Mouse (Mus musculus) liver, adult 2 months (tissue): ENCODE results near the gene Ak6. TPM values are rescaled to one million over a fixed set of nuclear protein-coding genes. Genes with fewer than 3 reads are reported as not detected.

Source experiments
- DNase-seq: peaks from one replicate; pipeline ENCODE4 v3.0.0-alpha.2; 2011; ENCODE audit warnings: low read depth, low spot score; ENCODE audit errors: extremely low read depth
- H3K27ac ChIP-seq: fragments of 200-500 bp; replicated peaks from 2 replicates; pipeline ENCODE4 v1.5.1; 2012; ENCODE audit warnings: low read depth, mild to moderate bottlenecking, control low read depth, inconsistent platforms, low read length; ENCODE audit not compliant: insufficient read depth
- H3K27me3 ChIP-seq: fragments of 200-500 bp; 2 replicates; pipeline ENCODE4 v1.6.1; 2012; ENCODE audit warnings: mild to moderate bottlenecking, moderate library complexity, low read length, inconsistent platforms; ENCODE audit not compliant: control insufficient read depth, insufficient read depth
- H3K36me3 ChIP-seq: fragments of 200-500 bp; 2 replicates; pipeline ENCODE4 v1.6.1; 2012; ENCODE audit warnings: low read length, inconsistent platforms; ENCODE audit not compliant: control insufficient read depth, insufficient read depth
- H3K4me1 ChIP-seq: fragments of 200-500 bp; 2 replicates; pipeline ENCODE4 v1.6.1; 2011; ENCODE audit warnings: low read length; ENCODE audit not compliant: control insufficient read depth, insufficient read depth
- H3K4me3 ChIP-seq: fragments of 200-500 bp; 2 replicates; pipeline ENCODE4 v1.5.1; 2011; ENCODE audit warnings: low read depth, mild to moderate bottlenecking, control low read depth, low read length, moderate library complexity; ENCODE audit not compliant: insufficient read depth
- H3K79me2 ChIP-seq: fragments of 200-500 bp; 2 replicates; pipeline ENCODE4 v1.6.1; 2012; ENCODE audit warnings: inconsistent platforms, mild to moderate bottlenecking, low read length, moderate library complexity; ENCODE audit not compliant: control insufficient read depth, insufficient read depth
- H3K9ac ChIP-seq: fragments of 200-500 bp; 2 replicates; pipeline ENCODE4 v1.6.1; 2012; ENCODE audit warnings: low read depth, mild to moderate bottlenecking, control low read depth, inconsistent platforms, low read length
- CTCF ChIP-seq: fragments of 200-500 bp; IDR thresholded peaks from 2 replicates; pipeline ENCODE4 v1.5.1; 2011; ENCODE audit warnings: low read depth, low read length, control low read depth
- POLR2A ChIP-seq: fragments of 200-500 bp; IDR thresholded peaks from 2 replicates; pipeline ENCODE4 v1.6.1; 2011; ENCODE audit warnings: low read length, control low read depth; ENCODE audit not compliant: insufficient read depth; ENCODE audit errors: extremely low read depth
- WGBS: fragments of 180-500 bp; shearing (Covaris S2); methylation state at CpG from one replicate; pipeline ENCODE4 v1.1.7; 2018; 5-methylcytosine and 5-hydroxymethylcytosine counted together
- polyA plus RNA-seq: library from polyadenylated mRNA; depleted of rRNA; stranded (reverse); fragments of >200 nt; gene quantifications from 2 replicates; pipeline ENCODE4 v1.2.3, GENCODE M21; 2012; rRNA removed
- total RNA-seq: library from RNA; depleted of rRNA; stranded (reverse); fragments of >200 nt; gene quantifications from 2 replicates; pipeline ENCODE4 v1.2.3, GENCODE M21; 2014; rRNA removed

Ak6 gene
- total RNA-seq = 46.4 and 52.1 TPM in 2 replicates
- polyA plus RNA-seq = 20.3 and 20.9 TPM in 2 replicates

DNA sequence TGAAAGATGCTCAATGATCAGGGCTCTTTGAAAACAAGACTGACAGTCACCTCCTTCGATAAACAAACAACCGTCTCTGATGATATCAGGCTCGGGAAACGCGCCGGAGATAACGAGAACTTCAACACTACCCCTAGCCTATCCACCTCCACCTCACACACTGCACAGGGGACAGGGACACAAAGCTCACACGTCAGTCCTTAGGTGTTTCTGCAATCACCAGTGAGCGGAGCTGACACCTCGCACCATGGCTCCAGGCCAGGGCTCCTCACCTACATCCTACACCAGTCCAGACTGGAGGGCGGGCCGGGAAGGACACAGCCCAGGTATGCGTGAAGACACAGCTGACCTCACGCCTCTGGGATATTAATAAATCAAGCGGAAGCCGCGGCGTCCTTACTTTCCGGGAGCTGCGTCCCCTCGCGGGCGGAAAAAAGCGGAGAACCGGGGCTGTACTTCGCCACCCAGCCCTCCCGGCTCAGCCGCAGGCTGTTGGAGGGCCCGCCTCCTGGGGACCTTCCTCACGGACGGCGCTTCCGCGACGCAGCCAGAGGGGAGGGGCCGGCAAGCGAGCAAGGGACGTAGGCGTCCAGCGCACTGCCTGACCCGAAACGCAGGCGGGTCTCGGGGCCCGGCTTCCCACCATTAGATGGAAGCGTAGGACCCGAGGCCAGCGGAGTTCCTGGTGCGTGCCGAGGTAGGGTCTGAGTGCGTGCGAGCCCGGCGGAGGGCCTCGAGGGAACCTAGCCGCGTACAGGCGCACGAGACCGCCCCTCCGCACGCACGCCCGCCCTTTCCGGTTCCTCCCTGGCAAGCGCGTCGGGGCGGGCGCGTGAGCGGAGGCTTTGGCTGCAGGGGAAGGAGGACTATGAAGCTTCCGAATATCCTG lies at the start of gene Ak6, which contains the start of gene Rad17:
Gene Ak6, plus strand, starts transcription at position 430 of the 889 bp plus-strand sequence.
Gene Rad17, minus strand, starts transcription at position 502 of the 889 bp plus-strand sequence.
- peak; percentile 79 for DNase-seq
- H3K4me3 ChIP-seq = peak within 1 kb of the TSS; percentile 81
- TF ChIP-seq POLR2A = 0 out of 2 replicates have a peak, but pooled peaks have one; percentile 60
- 0 out of 2 replicates have a peak, but pooled peaks have one; percentile 7 for TF ChIP-seq CTCF
- H3K36me3 ChIP-seq = peaks cover 16% of the 10 kb centered on the region
- H3K27ac ChIP-seq = peak within 1 kb of the TSS; percentile 93
- H3K4me1 ChIP-seq = peaks cover 5% of the 10 kb centered on the region
- under 1% methylated on average over 73 of the region's 73 CpGs for WGBS
- H3K79me2 ChIP-seq = peaks cover 12% of the 10 kb centered on the region
- peak within 1 kb of the TSS; percentile 92 for H3K9ac ChIP-seq
- H3K27me3 ChIP-seq = no peaks in the 10 kb centered on the region

DNA sequence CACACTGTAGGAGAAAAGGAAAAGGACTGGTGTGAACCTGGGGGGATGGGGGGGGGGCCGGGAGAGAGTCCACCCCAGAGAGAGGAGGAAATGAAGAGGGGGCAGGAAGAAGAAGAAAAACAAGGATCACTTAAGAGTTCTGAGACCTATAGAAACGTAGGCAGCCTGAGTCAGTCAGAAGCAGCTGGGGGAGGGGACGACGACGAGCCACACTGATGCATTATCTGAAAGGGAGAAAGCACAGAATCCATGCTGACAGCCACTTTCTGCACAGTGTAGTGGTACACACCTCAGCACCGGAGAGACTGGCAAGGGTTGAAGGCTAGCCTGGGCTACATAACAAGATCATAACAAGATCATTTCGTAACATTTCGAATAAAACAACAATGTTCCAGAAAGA lies 49.7 kb upstream of the Ak6 start:
- Histone ChIP-seq H3K36me3 (peaks cover 7% of the 10 kb centered on the region; the same call in 1 of the 2 replicates), H3K4me3 (no peak overlapping the region), H3K4me1 (peaks cover 21% of the 10 kb centered on the region), H3K27me3 (no peaks in the 10 kb centered on the region), H3K79me2 (peaks cover 4% of the 10 kb centered on the region; the same call in 1 of the 2 replicates), H3K9ac (no peak overlapping the region), H3K27ac (peak overlapping the region; percentile 80; the same call in 1 of the 2 replicates)
- 55% methylated on average over 8 of the region's 8 CpGs for whole genome bisulfite sequencing
- no peak for DNase-seq
- TF ChIP-seq CTCF (no peak), POLR2A (no peak)

DNA sequence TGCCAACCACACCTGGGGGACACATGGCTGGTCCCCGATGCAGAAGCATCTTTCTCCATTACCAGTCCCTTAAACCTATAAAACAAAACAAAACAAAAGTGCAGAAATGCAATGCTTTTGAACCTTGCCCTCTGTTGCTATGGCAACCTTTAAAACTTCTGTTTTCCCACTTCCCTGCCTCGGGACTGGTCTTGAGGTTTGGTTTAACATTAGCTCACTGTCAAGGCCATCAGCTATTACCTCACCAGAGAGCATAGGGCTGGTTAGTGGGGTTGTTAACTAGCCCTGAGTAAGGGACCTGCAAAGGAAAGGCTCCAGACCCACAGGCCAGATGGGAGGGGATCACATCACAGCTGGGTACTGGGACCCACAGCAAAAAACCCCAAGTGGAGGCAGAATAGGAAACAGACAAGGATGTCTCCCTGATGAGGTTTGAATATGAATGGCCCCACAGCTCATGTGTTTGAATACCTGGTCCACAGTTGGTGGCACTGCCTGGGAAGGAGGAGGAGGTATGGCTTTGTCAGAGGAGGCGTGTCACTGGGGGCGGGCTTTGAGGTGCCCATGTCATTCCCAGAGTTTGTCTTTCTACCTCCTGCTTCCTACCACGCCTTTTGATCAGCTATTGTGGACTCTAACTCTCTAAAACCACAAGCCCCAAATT lies 48.4 kb upstream of the Ak6 start:
- peak; percentile 37; the same call in 1 of the 2 replicates for TF ChIP-seq POLR2A
- no peak for TF ChIP-seq CTCF
- Histone ChIP-seq H3K36me3 (peaks cover 5% of the 10 kb centered on the region; the same call in 1 of the 2 replicates), H3K4me1 (peaks cover 31% of the 10 kb centered on the region), H3K79me2 (peaks cover 4% of the 10 kb centered on the region; the same call in 1 of the 2 replicates), H3K4me3 (no peak overlapping the region), H3K27ac (peak overlapping the region; percentile 100), H3K27me3 (no peaks in the 10 kb centered on the region), H3K9ac (peak overlapping the region; percentile 56)
- DNase-seq = peak; percentile 99
- WGBS = 20% methylated on average over 5 of the region's 5 CpGs

DNA sequence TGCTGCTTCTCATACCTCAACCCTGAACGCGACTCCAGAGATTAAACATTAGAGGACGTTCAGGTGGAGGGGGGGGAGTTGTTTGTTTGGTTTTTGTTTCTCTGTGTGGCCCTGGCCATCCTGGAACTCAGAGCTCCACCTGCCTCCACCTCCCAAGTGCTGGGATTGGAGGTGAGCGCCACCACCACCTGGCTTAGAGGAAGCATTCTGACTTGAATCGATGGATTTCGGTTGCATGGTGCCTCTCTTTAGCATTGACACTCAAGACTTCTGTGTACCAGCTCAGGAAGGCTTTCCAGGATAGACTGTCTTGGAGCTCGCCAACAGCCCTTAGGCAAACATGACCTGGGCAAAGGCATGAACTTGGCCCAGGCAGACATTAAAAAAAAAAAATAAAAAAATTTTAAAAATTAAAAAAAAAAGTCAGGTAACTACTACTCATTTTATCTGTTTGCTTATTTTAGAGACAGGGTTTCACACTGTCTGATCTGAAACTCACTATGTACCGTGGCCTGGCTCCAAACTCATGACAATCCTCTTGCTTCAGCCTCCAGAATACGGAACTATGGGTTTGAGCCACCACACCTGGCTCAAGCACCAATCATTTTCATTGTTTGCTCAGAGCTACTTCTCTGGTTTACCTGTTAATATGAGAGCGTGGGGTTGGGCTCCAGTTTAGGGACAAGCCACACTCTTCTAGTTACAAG lies 47.6 kb upstream of the Ak6 start:
- WGBS = 29% methylated on average over 10 of the region's 10 CpGs
- Histone ChIP-seq H3K27ac (peak overlapping the region; percentile 100), H3K9ac (peak overlapping the region; percentile 28)

DNA sequence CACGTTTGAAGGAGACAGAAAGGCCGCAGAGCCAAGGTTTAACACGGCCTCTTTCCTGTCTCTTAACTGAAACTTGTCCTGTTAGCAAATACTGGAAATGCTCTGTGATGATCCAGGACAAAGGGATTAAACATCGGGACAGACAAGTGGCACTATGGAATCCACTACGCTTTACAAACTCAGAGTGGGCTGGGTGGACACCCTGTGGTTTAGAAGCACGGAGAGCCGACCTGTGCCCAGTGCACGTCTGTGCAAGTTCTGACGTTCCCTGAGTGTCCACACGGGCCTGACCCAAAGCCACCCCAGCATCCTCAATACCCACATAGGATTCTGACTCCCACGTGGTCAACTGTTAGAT lies 47.1 kb upstream of the Ak6 start:
- Histone ChIP-seq H3K9ac (peak overlapping the region; percentile 28; the same call in 1 of the 2 replicates), H3K4me3 (no peak overlapping the region), H3K27ac (peak overlapping the region; percentile 100), H3K36me3 (peaks cover 2% of the 10 kb centered on the region; the same call in 1 of the 2 replicates), H3K27me3 (no peaks in the 10 kb centered on the region), H3K79me2 (peaks cover 4% of the 10 kb centered on the region; the same call in 1 of the 2 replicates), H3K4me1 (peaks cover 31% of the 10 kb centered on the region)
- no peak for TF ChIP-seq CTCF
- TF ChIP-seq POLR2A = no peak
- 67% methylated on average over 11 of the region's 11 CpGs for WGBS
- DNase-seq = no peak

More for the DNA sequence above, 47.6 kb upstream of the Ak6 start:
- Histone ChIP-seq H3K4me3 (no peak overlapping the region), H3K27me3 (no peaks in the 10 kb centered on the region), H3K79me2 (peaks cover 4% of the 10 kb centered on the region; the same call in 1 of the 2 replicates), H3K36me3 (peaks cover 2% of the 10 kb centered on the region; the same call in 1 of the 2 replicates), H3K4me1 (peaks cover 31% of the 10 kb centered on the region)
- no peak for TF ChIP-seq CTCF
- no peak for TF ChIP-seq POLR2A
- peak; percentile 94 for DNase-seq
